Mouse (Mus musculus) Muller cell, postnatal 12 days (primary cell): ENCODE measurements at regions not wholly inside any gene's neighbourhood (a gene's known extent, or its start where the extent isn't known, plus 50 kb on each side); places are given as distances from the start of the nearest gene placed in this dataset.
"Not testable (repeated sequence)": the region's sequence is repeated elsewhere in the genome, so short reads cannot be mapped to it uniquely, and the experiment has no call there.

ENCODE experiments used
- DNase-seq: peaks from one replicate; pipeline ENCODE4 v3.0.0-alpha.2; 2015; ENCODE audit errors: inconsistent ontology term

GRCm38 (mm10) chr2:129949786-129950185, 62.4 kb upstream of the Tgm3 start:
- DNase-seq = not testable (repeated sequence)

GRCm38 (mm10) chr2:129952486-129952885, 59.7 kb upstream of the Tgm3 start:
- no peak for DNase-seq

GRCm38 (mm10) chr2:129955260-129955691, 56.9 kb upstream of the Tgm3 start:
- no peak for DNase-seq

GRCm38 (mm10) chr2:129958120-129958519, 54.0 kb upstream of the Tgm3 start:
- no peak for DNase-seq

GRCm38 (mm10) chr2:129960364-129960763, 51.8 kb upstream of the Tgm3 start:
- DNase-seq = peak; percentile 66

GRCm38 (mm10) chr2:129961522-129961921, 50.6 kb upstream of the Tgm3 start:
- no peak for DNase-seq
